ENCODE assay signal across 9 mouse cellular contexts in genomic region chr7:139119152-139119774, GRCm38 (mm10). TPM values are rescaled to one million over a fixed set of nuclear protein-coding genes. Genes with fewer than 3 reads are reported as not detected.
DNase-seq lines count a peak whose midpoint lies in the region; ATAC-seq lines count a peak whose summit lies in the region.
"Had no signal": no experiment of that assay in that cellular context is flagged by ENCODE, and none has a peak within 500 bp of the region (broad histone marks: within the 10 kb centered on the region; RNA-seq: fewer than 3 reads in every experiment).

No protein-coding gene starts in this region.

- ATAC-seq in hindbrain, embryonic 15.5 days (ENCODE audit: low FRiP score, low read depth) = peak; percentile 83
- peak; percentile 97 for ATAC-seq in megakaryocyte progenitor cell, adult 5-6 weeks (replicated peaks; ENCODE audit: poor library complexity)

- no peak overlapping the region for H3K27ac ChIP-seq in hindbrain, embryonic 15.5 days (replicated peaks)

- H3K9ac ChIP-seq in hindbrain, embryonic 15.5 days = no peak overlapping the region

- H3K36me3 ChIP-seq in hindbrain, embryonic 15.5 days = no peaks in the 10 kb centered on the region

- WGBS in hindbrain, embryonic 15.5 days = 45% methylated on average over 13 of the region's 13 CpGs

- no peak overlapping the region for H3K4me2 ChIP-seq in hindbrain, embryonic 15.5 days

- peak; percentile 73 for DNase-seq in ZHBTc4 (ENCODE audit: low read depth, low spot score)
- peak; percentile 95 to 96 for DNase-seq in cerebellum, postnatal 14 days
- DNase-seq in frontal cortex, postnatal 25 days (ENCODE audit: low spot score in 2 of 2) = peak; percentile 83 to 92
- DNase-seq in layer of hippocampus, postnatal 14 days (ENCODE audit: low spot score in 2 of 2) = peak; percentile 85 to 93
- peak; percentile 90 for DNase-seq in right cerebral cortex, postnatal 14 days
- DNase-seq in urinary bladder, postnatal 36 days (ENCODE audit: low spot score in 2 of 2) = peak; percentile 73 to 74

- H3K9me3 ChIP-seq in hindbrain, embryonic 15.5 days = no peaks in the 10 kb centered on the region
- H3K9me3 ChIP-seq: megakaryocyte, embryonic 14.5 days had no signal

- H3K27me3 ChIP-seq in hindbrain, embryonic 15.5 days = no peaks in the 10 kb centered on the region

- H3K4me3 ChIP-seq in hindbrain, embryonic 15.5 days = no peak overlapping the region
- H3K4me3 ChIP-seq: megakaryocyte, embryonic 14.5 days had no signal

- H3K4me1 ChIP-seq in hindbrain, embryonic 15.5 days (replicated peaks) = no peaks in the 10 kb centered on the region
- H3K4me1 ChIP-seq: megakaryocyte, embryonic 14.5 days had no signal

RNA-seq across cellular contexts. Expression of gene Dpysl4, which starts 33.5 kb away (rescaled TPM):
- polyA plus RNA-seq in hindbrain, embryonic 15.5 days (2015; fragmentation: Nextera tagmentation; extraction: Ambion mirVana) = 183 and 192 TPM in 2 replicates
- total RNA-seq in layer of hippocampus, postnatal 14 days (2021) = 100 to 1,000 TPM; 102 to 105 TPM
- not detected in 2 replicates for total RNA-seq in megakaryocyte progenitor cell, adult 5-6 weeks (2015)
- not detected in 2 replicates for total RNA-seq in megakaryocyte progenitor cell, adult 5-6 weeks (2017)

Comparison
In these comparisons a context has a peak if more than half of its experiments do, and no peak if none do; other contexts are left out.
1. RNA of gene Dpysl4, which starts 33.5 kb away (total RNA-seq): 102 to 105 TPM in layer of hippocampus, postnatal 14 days; not detected in megakaryocyte progenitor cell, adult 5-6 weeks; every median in the first group is over 100 times any median in the second.
2. Peak in every context shown above with its lines, with median percentiles within 50 percentile points of each other: DNase-seq.